Mouse (Mus musculus) olfactory bulb, adult 2 months (tissue): ENCODE results near the gene Eif2a.

Experiments
- CTCF ChIP-seq: fragments of 200-500 bp; IDR thresholded peaks from 2 replicates; pipeline ENCODE4 v1.5.1; 2012; ENCODE audit warnings: low read depth, mild to moderate bottlenecking, low read length, moderate library complexity; ENCODE audit not compliant: insufficient read depth
- POLR2A ChIP-seq: fragments of 200-500 bp; IDR thresholded peaks from 2 replicates; pipeline ENCODE4 v1.6.1; 2012; ENCODE audit warnings: mild to moderate bottlenecking, low read depth, low read length, moderate library complexity; ENCODE audit not compliant: insufficient read depth

- TF ChIP-seq CTCF = no peak
- TF ChIP-seq POLR2A = no peak
These were observed 32.0 kb upstream of the Eif2a start for GRCm38 (mm10) chr3:58493621-58494020.
